Mouse (Mus musculus) liver, embryonic 14.5 days (tissue): ENCODE data around the gene Nav2.

Source experiments
- CTCF ChIP-seq: IDR thresholded peaks from 2 replicates; pipeline ENCODE4 v1.5.1; 2016; ENCODE audit warnings: antibody characterized with exemption, low read depth, control low read depth
- EP300 ChIP-seq: IDR thresholded peaks from 2 replicates; pipeline ENCODE4 v1.6.1; 2016; ENCODE audit warnings: antibody characterized with exemption, low read depth

GRCm38 (mm10) chr7:49252444-49252843 is 343.9 kb downstream of the Nav2 start:
- TF ChIP-seq CTCF (no peak), EP300 (no peak)
